Mouse (Mus musculus): ENCODE measurements around the gene Gpbar1.

DNA sequence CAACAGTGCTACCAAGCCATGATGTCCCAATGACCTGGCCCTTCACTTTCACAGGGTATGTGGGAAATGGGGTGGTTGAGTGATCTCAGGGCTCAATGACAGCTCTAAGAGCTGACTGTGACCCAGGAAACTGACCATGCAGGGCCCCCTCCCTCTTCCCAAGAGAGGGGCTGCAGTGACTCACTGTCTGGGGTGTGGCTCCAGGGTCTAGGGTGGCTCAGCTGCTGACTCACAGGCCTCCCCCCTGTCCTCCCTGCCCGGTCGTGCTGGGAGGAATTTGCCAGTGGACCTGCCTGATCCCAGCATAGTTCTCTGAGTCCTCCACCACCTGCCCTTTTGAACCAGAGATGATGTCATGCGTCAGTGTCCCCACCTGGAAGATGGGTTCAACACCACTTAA, 18.9 kb downstream of the Gpbar1 start:
- TF ChIP-seq CTCF (IDR thresholded peaks at IDR 0.05; ENCODE audit: control insufficient read depth, insufficient read depth, insufficient read length) (no peak), MAX (IDR thresholded peaks at IDR 0.05) (peak; percentile 19)

All from C2C12 (cell line).